Mouse (Mus musculus) forebrain, embryonic 15.5 days (tissue): ENCODE measurements around the gene C530008M17Rik. TPM values are rescaled to one million over a fixed set of nuclear protein-coding genes. Genes with fewer than 3 reads are reported as not detected.

Experiments used
- ATAC-seq: fragments of 200-750 bp; cut with Nextera tagmentation; replicated peaks from 2 replicates; pipeline ENCODE4 v1.8.0; 2017; ENCODE audit warnings: mild to moderate bottlenecking, moderate TSS enrichment, moderate library complexity
- H3K27ac ChIP-seq: fragments of 300-500 bp; sonication (generic); replicated peaks from 2 replicates; pipeline ENCODE4 v1.5.1; 2015; ENCODE audit warnings: mild to moderate bottlenecking, inconsistent platforms
- H3K27me3 ChIP-seq: fragments of 300-500 bp; sonication (generic); 2 replicates; pipeline ENCODE4 v1.6.1; 2015; ENCODE audit warnings: inconsistent platforms
- H3K36me3 ChIP-seq: fragments of 300-500 bp; sonication (generic); 2 replicates; pipeline ENCODE4 v1.6.1; 2015; ENCODE audit warnings: mild to moderate bottlenecking, inconsistent platforms
- H3K4me1 ChIP-seq: fragments of 300-500 bp; sonication (generic); 2 replicates; pipeline ENCODE4 v1.6.1; 2015; ENCODE audit warnings: inconsistent platforms
- H3K4me2 ChIP-seq: fragments of 300-500 bp; sonication (generic); replicated peaks from 2 replicates; pipeline ENCODE4 v1.6.1; 2015; ENCODE audit warnings: mild to moderate bottlenecking, inconsistent platforms
- H3K4me3 ChIP-seq: fragments of 300-500 bp; sonication (generic); 2 replicates; pipeline ENCODE4 v1.5.1; 2015; ENCODE audit warnings: mild to moderate bottlenecking, inconsistent platforms
- H3K9ac ChIP-seq: fragments of 300-500 bp; sonication (generic); replicated peaks from 2 replicates; pipeline ENCODE4 v1.6.1; 2015; ENCODE audit warnings: mild to moderate bottlenecking, inconsistent platforms
- H3K9me3 ChIP-seq: fragments of 300-500 bp; sonication (generic); 2 replicates; pipeline ENCODE4 v1.6.1; 2016; ENCODE audit warnings: inconsistent platforms
- WGBS: fragments of 180-500 bp; shearing (Covaris S2); methylation state at CpG from one replicate; pipeline ENCODE4 v1.1.7; 2015; ENCODE audit warnings: mixed read lengths; 5-methylcytosine and 5-hydroxymethylcytosine counted together
- polyA plus RNA-seq: library from polyadenylated mRNA; unstranded; fragments of >200 nt; fragmentation: Nextera tagmentation; extraction: Ambion mirVana; gene quantifications from 2 replicates; pipeline ENCODE4 v1.2.1, GENCODE M21; 2015

The C530008M17Rik gene
- polyA plus RNA-seq, 1 experiment from 2014 or later: 84.9 TPM

GRCm38 (mm10) chr5:76713743-76714142 lies 57.4 kb downstream of the C530008M17Rik start:
- H3K36me3 ChIP-seq: no peaks in the 10 kb centered on the region
- no peaks in the 10 kb centered on the region for H3K27me3 ChIP-seq
- no peak for ATAC-seq
- peaks cover 10% of the 10 kb centered on the region for H3K4me1 ChIP-seq
- WGBS: 94% methylated on average over 7 of the region's 7 CpGs
- H3K9me3 ChIP-seq: no peaks in the 10 kb centered on the region
- H3K4me3 ChIP-seq: no peak overlapping the region
- no peak overlapping the region for H3K27ac ChIP-seq
- no peak overlapping the region for H3K9ac ChIP-seq
- no peak overlapping the region for H3K4me2 ChIP-seq

- Histone ChIP-seq H3K27me3 (no peaks in the 10 kb centered on the region), H3K36me3 (peaks cover 16% of the 10 kb centered on the region), H3K9me3 (no peaks in the 10 kb centered on the region), H3K9ac (no peak overlapping the region), H3K4me2 (no peak overlapping the region), H3K27ac (no peak overlapping the region), H3K4me1 (peaks cover 23% of the 10 kb centered on the region), H3K4me3 (no peak overlapping the region)
- 74% methylated on average over 3 of the region's 3 CpGs for WGBS
- ATAC-seq: no peak
Measured at GRCm38 (mm10) chr5:76719954-76720353, 63.6 kb downstream of the C530008M17Rik start.

DNA sequence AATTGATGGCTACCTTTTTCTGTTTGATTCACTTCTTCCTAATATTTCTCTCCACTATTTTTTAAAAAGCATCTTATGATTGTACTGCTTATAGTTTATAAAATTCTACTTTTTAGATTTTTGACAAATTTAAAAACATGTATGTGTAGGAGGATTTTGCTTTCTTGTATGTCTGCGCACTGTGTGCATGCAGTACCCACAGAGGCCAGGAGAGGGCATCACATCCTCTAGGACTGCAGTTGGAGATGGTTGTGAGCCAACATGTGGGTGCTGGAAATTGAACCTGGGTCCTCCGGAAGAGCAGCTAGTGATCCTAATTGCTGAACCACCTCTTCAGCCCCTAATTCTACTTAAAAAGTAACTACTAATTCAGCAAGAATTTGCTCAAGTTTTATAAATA lies 68.6 kb downstream of the C530008M17Rik start:
- no peak overlapping the region for H3K27ac ChIP-seq
- ATAC-seq: no peak
- no peak overlapping the region for H3K9ac ChIP-seq
- H3K9me3 ChIP-seq: no peaks in the 10 kb centered on the region
- H3K36me3 ChIP-seq: peaks cover 20% of the 10 kb centered on the region
- no peaks in the 10 kb centered on the region for H3K27me3 ChIP-seq
- no peak overlapping the region for H3K4me2 ChIP-seq
- H3K4me3 ChIP-seq: no peak overlapping the region
- WGBS: 97% methylated on average over 2 of the region's 2 CpGs
- peaks cover 2% of the 10 kb centered on the region; the same call in 1 of the 2 replicates for H3K4me1 ChIP-seq

DNA sequence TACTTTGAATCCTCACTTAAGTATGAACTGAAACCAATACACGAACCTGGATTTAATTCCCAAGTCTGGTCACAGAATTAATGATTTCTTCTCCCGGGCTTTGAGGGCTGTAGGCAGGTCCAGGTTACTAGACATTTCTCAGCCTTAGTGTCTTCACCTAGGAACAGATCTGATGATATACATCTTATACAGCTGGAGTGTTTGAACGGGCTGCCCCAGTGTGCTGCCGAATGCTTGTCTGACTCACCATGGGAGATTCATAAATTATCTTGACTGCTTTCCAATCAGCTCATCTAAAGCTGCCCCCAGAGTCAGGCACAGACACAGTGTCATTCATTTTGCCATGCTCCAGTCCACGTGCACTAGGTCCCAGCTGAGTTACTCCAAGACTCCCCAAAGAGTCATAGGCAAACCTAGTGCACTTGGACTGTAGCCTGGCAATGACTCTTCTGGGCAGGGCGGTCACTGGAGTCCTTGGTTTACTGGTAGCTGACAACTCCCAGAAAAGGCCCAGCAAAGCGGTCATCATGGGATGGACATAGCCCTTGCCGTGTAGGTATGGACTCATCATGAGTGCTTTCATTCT lies 70.3 kb downstream of the C530008M17Rik start:
- 91% methylated on average over 8 of the region's 8 CpGs for WGBS
- no peaks in the 10 kb centered on the region for H3K27me3 ChIP-seq
- no peak for ATAC-seq
- no peak overlapping the region for H3K4me2 ChIP-seq
- H3K4me1 ChIP-seq: no peaks in the 10 kb centered on the region
- peaks cover 18% of the 10 kb centered on the region for H3K36me3 ChIP-seq
- H3K4me3 ChIP-seq: no peak overlapping the region
- no peaks in the 10 kb centered on the region for H3K9me3 ChIP-seq
- H3K9ac ChIP-seq: no peak overlapping the region
- H3K27ac ChIP-seq: no peak overlapping the region

- no peaks in the 10 kb centered on the region for H3K27me3 ChIP-seq
- no peak overlapping the region for H3K4me3 ChIP-seq
- no peaks in the 10 kb centered on the region for H3K36me3 ChIP-seq
- ATAC-seq: no peak
- no peaks in the 10 kb centered on the region for H3K9me3 ChIP-seq
- H3K27ac ChIP-seq: no peak overlapping the region
- 90% methylated on average over 6 of the region's 6 CpGs for WGBS
- no peak overlapping the region for H3K4me2 ChIP-seq
- H3K4me1 ChIP-seq: no peaks in the 10 kb centered on the region
- no peak overlapping the region for H3K9ac ChIP-seq
Measured at GRCm38 (mm10) chr5:76733055-76733641, 76.8 kb downstream of the C530008M17Rik start.

- Histone ChIP-seq H3K27ac (no peak overlapping the region), H3K36me3 (peaks cover 6% of the 10 kb centered on the region; the same call in 1 of the 2 replicates)
- 94% methylated on average over 6 of the region's 6 CpGs for WGBS
Measured at GRCm38 (mm10) chr5:76741463-76741862, 85.2 kb downstream of the C530008M17Rik start.

GRCm38 (mm10) chr5:76742076-76742475 lies 85.8 kb downstream of the C530008M17Rik start:
- Histone ChIP-seq H3K4me1 (peaks cover 15% of the 10 kb centered on the region), H3K4me3 (no peak overlapping the region), H3K27me3 (no peaks in the 10 kb centered on the region), H3K27ac (no peak overlapping the region), H3K36me3 (peaks cover 6% of the 10 kb centered on the region; the same call in 1 of the 2 replicates), H3K4me2 (no peak overlapping the region), H3K9ac (no peak overlapping the region), H3K9me3 (no peaks in the 10 kb centered on the region)
- no peak for ATAC-seq
- WGBS: 98% methylated on average over 6 of the region's 6 CpGs

More at GRCm38 (mm10) chr5:76741463-76741862, 85.2 kb downstream of the C530008M17Rik start:
- Histone ChIP-seq H3K4me1 (peaks cover 13% of the 10 kb centered on the region), H3K4me3 (no peak overlapping the region), H3K4me2 (no peak overlapping the region), H3K27me3 (no peaks in the 10 kb centered on the region), H3K9ac (no peak overlapping the region), H3K9me3 (no peaks in the 10 kb centered on the region)
- no peak for ATAC-seq

DNA sequence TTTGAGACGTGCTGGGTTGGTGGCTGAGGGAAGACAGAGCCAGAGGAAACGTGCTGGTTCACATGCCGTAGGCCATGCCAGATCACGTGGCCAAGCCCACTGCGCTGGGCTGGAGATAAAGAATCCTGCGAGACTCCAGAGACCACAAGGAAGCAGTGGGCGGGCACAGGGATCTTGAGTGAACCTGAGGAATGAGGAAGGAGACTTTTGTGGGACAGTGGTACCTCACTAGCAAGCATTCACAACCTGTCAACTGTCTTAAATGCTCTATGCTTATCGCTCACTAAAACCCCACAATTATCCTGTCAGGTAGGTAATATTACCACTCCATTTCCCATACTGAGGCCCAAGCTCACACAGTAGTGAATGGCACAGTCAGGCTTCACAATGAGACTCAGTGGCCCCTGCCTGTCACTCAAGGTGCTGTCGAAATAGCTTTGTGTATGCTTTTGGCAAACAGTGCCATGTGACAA lies 88.5 kb downstream of the C530008M17Rik start:
- Histone ChIP-seq H3K4me3 (no peak overlapping the region), H3K27me3 (no peaks in the 10 kb centered on the region), H3K9me3 (no peaks in the 10 kb centered on the region), H3K27ac (peak overlapping the region; percentile 58), H3K4me2 (no peak overlapping the region), H3K4me1 (peaks cover 29% of the 10 kb centered on the region), H3K9ac (no peak overlapping the region), H3K36me3 (peaks cover 3% of the 10 kb centered on the region; the same call in 1 of the 2 replicates)
- ATAC-seq: peak; percentile 60
- 57% methylated on average over 9 of the region's 9 CpGs for WGBS

DNA sequence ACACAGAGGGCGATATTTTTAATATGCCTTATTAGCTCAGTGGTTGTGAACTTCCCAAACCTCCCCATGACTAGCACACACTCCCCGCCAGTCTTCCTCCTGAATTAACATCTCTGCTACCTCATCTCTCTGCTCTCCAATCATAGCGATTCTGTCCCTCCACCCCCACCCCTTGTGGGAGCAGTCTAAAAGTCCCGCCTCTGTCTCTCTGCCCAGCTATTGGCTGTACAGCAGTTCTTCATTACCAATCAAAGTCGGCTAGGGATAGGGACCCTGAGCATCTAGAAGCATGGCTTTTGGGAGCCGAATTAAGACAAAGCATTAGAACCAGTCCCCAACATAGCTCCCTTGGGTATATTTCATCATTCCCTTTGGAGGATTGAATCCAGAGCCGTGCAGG lies 91.5 kb downstream of the C530008M17Rik start:
- H3K4me3 ChIP-seq: no peak overlapping the region
- no peaks in the 10 kb centered on the region; the same call in 1 of the 2 replicates for H3K36me3 ChIP-seq
- no peak overlapping the region for H3K9ac ChIP-seq
- H3K4me1 ChIP-seq: peaks cover 29% of the 10 kb centered on the region
- no peaks in the 10 kb centered on the region for H3K27me3 ChIP-seq
- no peak overlapping the region for H3K4me2 ChIP-seq
- H3K27ac ChIP-seq: no peak overlapping the region
- H3K9me3 ChIP-seq: no peaks in the 10 kb centered on the region
- WGBS: 56% methylated on average over 7 of the region's 7 CpGs
- ATAC-seq: peak; percentile 59; the same call in 1 of the 2 replicates

DNA sequence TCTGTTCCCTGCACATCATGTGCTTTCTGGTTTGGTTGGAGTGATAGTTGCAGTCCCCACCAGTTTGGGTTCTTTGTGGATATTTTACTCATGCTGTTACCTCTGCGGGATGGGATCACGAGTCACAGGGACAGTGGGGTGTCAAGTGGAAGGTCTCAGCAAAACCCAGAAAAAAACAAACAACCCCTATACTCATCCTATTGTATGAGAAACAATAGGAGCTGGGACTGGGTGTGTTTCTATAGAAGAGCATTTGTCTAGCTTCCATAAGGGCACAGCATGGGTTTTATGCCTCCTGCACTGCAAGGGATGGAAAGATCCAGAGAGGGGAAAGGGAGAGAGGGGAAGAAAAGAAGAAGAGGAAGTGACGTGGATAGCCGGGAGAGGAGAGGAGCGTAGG lies 96.0 kb downstream of the C530008M17Rik start:
- Histone ChIP-seq H3K27ac (no peak overlapping the region), H3K4me2 (no peak overlapping the region), H3K9ac (no peak overlapping the region), H3K27me3 (no peaks in the 10 kb centered on the region), H3K4me1 (peaks cover 12% of the 10 kb centered on the region; the same call in 1 of the 2 replicates), H3K36me3 (no peaks in the 10 kb centered on the region), H3K9me3 (no peaks in the 10 kb centered on the region), H3K4me3 (no peak overlapping the region)
- WGBS: 62% methylated on average over 5 of the region's 5 CpGs
- ATAC-seq: no peak

- no peak for ATAC-seq
- Histone ChIP-seq H3K4me3 (no peak overlapping the region), H3K36me3 (no peaks in the 10 kb centered on the region), H3K9ac (no peak overlapping the region), H3K27me3 (no peaks in the 10 kb centered on the region), H3K4me2 (no peak overlapping the region), H3K27ac (peak overlapping the region; percentile 40; the same call in 1 of the 2 replicates), H3K9me3 (no peaks in the 10 kb centered on the region), H3K4me1 (peaks cover 29% of the 10 kb centered on the region)
- WGBS: 84% methylated on average over 3 of the region's 3 CpGs
Measured at GRCm38 (mm10) chr5:76760349-76760748, 104.0 kb downstream of the C530008M17Rik start.

DNA sequence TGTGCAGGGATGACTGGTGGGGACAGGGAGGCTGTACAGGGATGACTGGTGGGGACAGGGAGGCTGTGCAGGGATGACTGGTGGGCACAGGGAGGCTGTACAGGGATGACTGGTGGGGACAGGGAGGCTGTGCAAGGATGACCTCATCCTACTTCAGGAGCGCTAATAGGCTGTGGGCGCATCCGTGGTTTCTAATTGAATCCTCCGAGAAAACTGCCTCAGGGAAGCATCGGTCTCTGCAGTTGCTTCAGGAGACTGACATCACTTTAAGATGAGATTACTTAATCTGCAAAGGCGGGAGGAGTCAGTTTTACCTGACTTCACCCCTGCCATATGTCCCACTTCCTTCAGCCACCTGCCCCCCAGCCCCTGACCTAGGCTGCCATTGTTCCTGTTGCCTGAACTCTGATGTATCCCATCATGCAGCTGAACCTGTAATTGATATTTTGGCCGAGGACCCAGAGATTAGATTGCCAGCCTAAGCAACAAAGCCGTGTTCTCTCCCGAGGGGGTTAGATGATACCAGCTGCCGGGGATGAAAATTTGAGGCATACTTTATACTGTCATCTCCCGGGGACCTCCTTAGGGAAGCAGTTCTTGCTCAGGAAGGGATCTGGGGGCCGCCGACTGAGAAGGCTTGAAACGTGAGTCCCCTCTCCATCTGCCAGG lies 105.9 kb downstream of the C530008M17Rik start:
- Histone ChIP-seq H3K4me2 (no peak overlapping the region), H3K36me3 (peaks cover 12% of the 10 kb centered on the region), H3K27me3 (no peaks in the 10 kb centered on the region), H3K4me1 (peaks cover 29% of the 10 kb centered on the region), H3K9me3 (peaks cover 4% of the 10 kb centered on the region; the same call in 1 of the 2 replicates), H3K27ac (peak overlapping the region; percentile 57), H3K9ac (no peak overlapping the region), H3K4me3 (no peak overlapping the region)
- 39% methylated on average over 14 of the region's 14 CpGs for WGBS
- ATAC-seq: no peak; the same call in 1 of the 2 replicates
